Mouse (Mus musculus): ENCODE data around the gene Nfyb.

DNA sequence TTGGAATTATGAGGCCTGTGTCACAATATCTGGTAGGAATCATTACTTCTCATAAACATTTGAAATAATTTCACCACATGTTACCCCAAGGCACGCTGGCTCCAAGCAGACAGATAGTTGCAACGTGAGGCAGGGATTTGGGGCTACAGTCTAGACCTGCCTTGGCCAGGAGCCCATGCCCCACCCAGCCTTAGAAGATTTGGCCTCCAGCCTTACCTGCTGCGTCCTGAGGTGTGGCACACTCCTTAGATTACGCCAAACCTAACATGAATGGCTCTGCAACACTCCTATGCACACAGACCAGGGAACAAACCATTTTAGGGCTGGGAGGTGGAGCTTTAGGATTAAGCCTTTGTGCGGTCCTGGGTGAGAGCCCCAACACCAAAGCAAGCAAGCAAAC lies 36.1 kb upstream of the Nfyb start:
- TF ChIP-seq GATA1 (IDR thresholded peaks at IDR 0.05; ENCODE audit: low read length) (no peak), TAL1 (IDR thresholded peaks at IDR 0.05; ENCODE audit: low read length) (no peak)
